Mouse (Mus musculus): ENCODE data around the gene Mfsd4a. TPM values are rescaled to one million over a fixed set of nuclear protein-coding genes. Genes with fewer than 3 reads are reported as not detected.

The Mfsd4a gene
- polyA plus RNA-seq, 1 experiment, result not detected

- Histone ChIP-seq H3K27me3 (ENCODE audit: control insufficient read depth, insufficient read depth, low read length, poor library complexity, severe bottlenecking) (no peaks in the 10 kb centered on the region), H3K36me3 (ENCODE audit: control insufficient read depth, insufficient read depth, low read length, poor library complexity, severe bottlenecking) (peaks cover 39% of the 10 kb centered on the region), H3K27ac (ENCODE audit: insufficient read depth, low read length) (no peak overlapping the region), H3K9ac (ENCODE audit: low read depth, poor library complexity, severe bottlenecking) (no peak overlapping the region), H3K4me3 (ENCODE audit: low read depth, low read length) (no peak overlapping the region), H3K9me3 (replicated peaks; ENCODE audit: control insufficient read depth, insufficient read depth, low read length, poor library complexity, severe bottlenecking) (no peaks in the 10 kb centered on the region), H3K4me1 (ENCODE audit: control insufficient read depth, insufficient read depth, low read length) (no peaks in the 10 kb centered on the region)
- TF ChIP-seq EP300 (IDR thresholded peaks at IDR 0.05; ENCODE audit: insufficient read depth, low read depth, low read length) (no peak), CTCF (IDR thresholded peaks at IDR 0.05; ENCODE audit: low read depth, low read length) (no peak), POLR2A (IDR thresholded peaks at IDR 0.05; ENCODE audit: insufficient read depth, low read length) (no peak)
Observed at GRCm38 (mm10) chr1:132019876-132020275, 48.0 kb downstream of the Mfsd4a start.

DNA sequence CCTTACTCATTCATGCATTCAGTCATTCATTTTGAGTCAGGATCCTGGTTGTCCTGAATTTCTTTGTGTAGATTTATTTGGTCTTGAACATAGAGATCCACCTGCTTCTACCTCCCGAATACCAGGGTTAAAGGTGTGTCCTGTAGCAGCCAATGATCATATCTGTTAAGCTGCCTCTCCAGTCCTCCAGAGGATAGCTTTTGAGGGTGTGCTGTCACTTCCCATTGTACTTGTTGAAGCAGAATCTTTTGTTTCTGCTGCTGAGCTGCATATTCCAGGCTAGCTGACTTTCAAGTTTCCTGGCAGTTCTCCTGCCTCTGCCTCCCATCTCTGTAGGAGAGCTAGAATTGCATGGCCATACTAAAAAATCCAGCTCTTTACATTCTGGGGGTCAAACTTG is 51.2 kb downstream of the Mfsd4a start:
- no peak for TF ChIP-seq EP300 (IDR thresholded peaks at IDR 0.05; ENCODE audit: insufficient read depth, low read depth, low read length)
- no peak for TF ChIP-seq POLR2A (IDR thresholded peaks at IDR 0.05; ENCODE audit: insufficient read depth, low read length)
- TF ChIP-seq CTCF (IDR thresholded peaks at IDR 0.05; ENCODE audit: low read depth, low read length), result no peak
- Histone ChIP-seq H3K36me3 (ENCODE audit: control insufficient read depth, insufficient read depth, low read length, poor library complexity, severe bottlenecking) (peaks cover 27% of the 10 kb centered on the region), H3K4me1 (ENCODE audit: control insufficient read depth, insufficient read depth, low read length) (no peaks in the 10 kb centered on the region), H3K9me3 (replicated peaks; ENCODE audit: control insufficient read depth, insufficient read depth, low read length, poor library complexity, severe bottlenecking) (no peaks in the 10 kb centered on the region), H3K4me3 (ENCODE audit: low read depth, low read length) (no peak overlapping the region), H3K27me3 (ENCODE audit: control insufficient read depth, insufficient read depth, low read length, poor library complexity, severe bottlenecking) (no peaks in the 10 kb centered on the region), H3K27ac (ENCODE audit: insufficient read depth, low read length) (no peak overlapping the region), H3K9ac (ENCODE audit: low read depth, poor library complexity, severe bottlenecking) (no peak overlapping the region)

GRCm38 (mm10) chr1:132014800-132015199 is 53.1 kb downstream of the Mfsd4a start:
- Histone ChIP-seq H3K9ac (ENCODE audit: low read depth, poor library complexity, severe bottlenecking) (no peak overlapping the region), H3K4me1 (ENCODE audit: control insufficient read depth, insufficient read depth, low read length) (peaks cover under 1% of the 10 kb centered on the region), H3K27me3 (ENCODE audit: control insufficient read depth, insufficient read depth, low read length, poor library complexity, severe bottlenecking) (no peaks in the 10 kb centered on the region), H3K27ac (ENCODE audit: insufficient read depth, low read length) (no peak overlapping the region), H3K9me3 (replicated peaks; ENCODE audit: control insufficient read depth, insufficient read depth, low read length, poor library complexity, severe bottlenecking) (no peaks in the 10 kb centered on the region), H3K4me3 (ENCODE audit: low read depth, low read length) (no peak overlapping the region), H3K36me3 (ENCODE audit: control insufficient read depth, insufficient read depth, low read length, poor library complexity, severe bottlenecking) (peaks cover 20% of the 10 kb centered on the region)
- TF ChIP-seq EP300 (IDR thresholded peaks at IDR 0.05; ENCODE audit: insufficient read depth, low read depth, low read length), result no peak
- no peak for TF ChIP-seq POLR2A (IDR thresholded peaks at IDR 0.05; ENCODE audit: insufficient read depth, low read length)
- no peak for TF ChIP-seq CTCF (IDR thresholded peaks at IDR 0.05; ENCODE audit: low read depth, low read length)

- H3K27me3 ChIP-seq (ENCODE audit: control insufficient read depth, insufficient read depth, low read length, poor library complexity, severe bottlenecking), result no peaks in the 10 kb centered on the region
- peaks cover 3% of the 10 kb centered on the region for H3K4me1 ChIP-seq (ENCODE audit: control insufficient read depth, insufficient read depth, low read length)
- H3K36me3 ChIP-seq (ENCODE audit: control insufficient read depth, insufficient read depth, low read length, poor library complexity, severe bottlenecking), result peaks cover 5% of the 10 kb centered on the region
- no peak overlapping the region for H3K27ac ChIP-seq (ENCODE audit: insufficient read depth, low read length)
- H3K4me3 ChIP-seq (ENCODE audit: low read depth, low read length), result no peak overlapping the region
- no peak for TF ChIP-seq CTCF (IDR thresholded peaks at IDR 0.05; ENCODE audit: low read depth, low read length)
- TF ChIP-seq EP300 (IDR thresholded peaks at IDR 0.05; ENCODE audit: insufficient read depth, low read depth, low read length), result no peak
- TF ChIP-seq POLR2A (IDR thresholded peaks at IDR 0.05; ENCODE audit: insufficient read depth, low read length), result no peak
- H3K9ac ChIP-seq (ENCODE audit: low read depth, poor library complexity, severe bottlenecking), result no peak overlapping the region
- H3K9me3 ChIP-seq (replicated peaks; ENCODE audit: control insufficient read depth, insufficient read depth, low read length, poor library complexity, severe bottlenecking), result no peaks in the 10 kb centered on the region
Observed at GRCm38 (mm10) chr1:132012861-132013260, 55.0 kb downstream of the Mfsd4a start.

DNA sequence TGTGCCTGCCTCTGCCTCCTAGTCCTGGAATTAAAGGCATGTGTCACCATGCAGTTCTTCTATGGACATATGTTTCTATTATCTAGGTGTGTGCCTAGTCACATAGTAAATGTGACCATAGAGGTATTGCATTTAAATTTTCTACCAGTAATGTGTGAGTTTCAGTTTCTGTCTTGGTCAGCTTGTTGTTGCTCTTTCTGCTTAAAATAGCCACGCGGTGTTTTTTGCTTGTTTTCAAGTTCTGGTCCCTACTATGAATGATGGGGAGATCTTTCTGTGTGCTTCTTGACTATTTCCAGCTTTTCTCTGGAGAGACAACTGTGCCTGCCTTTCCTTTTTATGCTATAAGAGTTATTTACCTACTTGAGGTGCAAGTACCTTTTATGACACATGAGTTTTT is 56.1 kb downstream of the Mfsd4a start:
- no peak for TF ChIP-seq EP300 (IDR thresholded peaks at IDR 0.05; ENCODE audit: insufficient read depth, low read depth, low read length)
- no peak for TF ChIP-seq POLR2A (IDR thresholded peaks at IDR 0.05; ENCODE audit: insufficient read depth, low read length)
- no peak for TF ChIP-seq CTCF (IDR thresholded peaks at IDR 0.05; ENCODE audit: low read depth, low read length)
- H3K9me3 ChIP-seq (replicated peaks; ENCODE audit: control insufficient read depth, insufficient read depth, low read length, poor library complexity, severe bottlenecking), result no peaks in the 10 kb centered on the region

DNA sequence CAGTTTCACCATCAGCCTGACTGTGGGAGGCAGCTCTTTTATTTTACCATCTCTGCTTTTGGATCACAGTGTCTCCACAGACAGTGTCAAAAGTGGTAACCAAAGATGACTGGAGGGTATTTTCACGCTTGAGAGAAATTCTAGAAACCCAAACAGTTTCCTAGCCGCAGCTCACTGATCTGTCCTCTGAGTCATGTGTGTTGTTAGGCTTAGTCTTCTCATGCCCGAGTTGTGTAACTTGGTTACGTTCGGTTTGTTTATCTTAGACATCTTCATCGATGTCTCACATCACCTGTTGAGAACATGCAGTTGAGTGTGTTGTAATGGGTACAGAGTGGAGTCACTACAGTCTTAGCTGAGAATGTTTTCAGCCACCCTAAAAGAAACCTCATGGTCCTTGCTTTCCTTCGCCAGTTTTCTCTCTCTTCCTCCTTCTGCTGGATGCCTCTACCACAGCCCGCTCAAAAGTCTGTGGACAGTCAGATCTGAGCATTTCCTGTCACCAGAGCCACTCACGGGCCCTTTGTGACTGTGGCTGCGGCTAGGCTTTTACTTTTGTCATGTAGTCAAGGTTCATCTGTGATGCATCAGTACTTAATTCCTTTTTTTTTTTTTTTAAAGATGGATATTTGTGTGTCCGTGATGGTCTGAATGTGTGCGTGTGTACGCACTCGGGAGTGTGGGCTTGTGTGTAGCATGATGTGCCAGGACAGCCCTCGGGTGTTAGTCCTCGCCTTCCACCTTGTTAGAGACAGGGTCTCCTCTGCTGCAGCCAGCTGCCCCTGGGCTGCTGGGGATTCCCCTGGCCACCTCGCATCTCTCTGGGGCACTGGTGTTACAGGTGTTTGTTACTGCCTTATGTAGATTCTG is 57.0 kb downstream of the Mfsd4a start:
- H3K36me3 ChIP-seq (ENCODE audit: control insufficient read depth, insufficient read depth, low read length, poor library complexity, severe bottlenecking), result no peaks in the 10 kb centered on the region
- no peak overlapping the region for H3K27ac ChIP-seq (ENCODE audit: insufficient read depth, low read length)
- H3K9me3 ChIP-seq (replicated peaks; ENCODE audit: control insufficient read depth, insufficient read depth, low read length, poor library complexity, severe bottlenecking), result no peaks in the 10 kb centered on the region
- TF ChIP-seq CTCF (IDR thresholded peaks at IDR 0.05; ENCODE audit: low read depth, low read length) (no peak), EP300 (IDR thresholded peaks at IDR 0.05; ENCODE audit: insufficient read depth, low read depth, low read length) (no peak), POLR2A (IDR thresholded peaks at IDR 0.05; ENCODE audit: insufficient read depth, low read length) (no peak)
- H3K4me3 ChIP-seq (ENCODE audit: low read depth, low read length), result no peak overlapping the region
- no peak overlapping the region for H3K9ac ChIP-seq (ENCODE audit: low read depth, poor library complexity, severe bottlenecking)
- H3K4me1 ChIP-seq (ENCODE audit: control insufficient read depth, insufficient read depth, low read length), result peaks cover 3% of the 10 kb centered on the region
- H3K27me3 ChIP-seq (ENCODE audit: control insufficient read depth, insufficient read depth, low read length, poor library complexity, severe bottlenecking), result no peaks in the 10 kb centered on the region

More for the DNA sequence above, 56.1 kb downstream of the Mfsd4a start:
- no peaks in the 10 kb centered on the region for H3K36me3 ChIP-seq (ENCODE audit: control insufficient read depth, insufficient read depth, low read length, poor library complexity, severe bottlenecking)
- no peaks in the 10 kb centered on the region for H3K27me3 ChIP-seq (ENCODE audit: control insufficient read depth, insufficient read depth, low read length, poor library complexity, severe bottlenecking)
- no peak overlapping the region for H3K4me3 ChIP-seq (ENCODE audit: low read depth, low read length)
- no peak overlapping the region for H3K27ac ChIP-seq (ENCODE audit: insufficient read depth, low read length)
- H3K4me1 ChIP-seq (ENCODE audit: control insufficient read depth, insufficient read depth, low read length), result peaks cover 3% of the 10 kb centered on the region
- H3K9ac ChIP-seq (ENCODE audit: low read depth, poor library complexity, severe bottlenecking), result no peak overlapping the region

All from ES-Bruce4 (cell line).